Mouse (Mus musculus): ENCODE results near the gene Tctex1d1.

DNA sequence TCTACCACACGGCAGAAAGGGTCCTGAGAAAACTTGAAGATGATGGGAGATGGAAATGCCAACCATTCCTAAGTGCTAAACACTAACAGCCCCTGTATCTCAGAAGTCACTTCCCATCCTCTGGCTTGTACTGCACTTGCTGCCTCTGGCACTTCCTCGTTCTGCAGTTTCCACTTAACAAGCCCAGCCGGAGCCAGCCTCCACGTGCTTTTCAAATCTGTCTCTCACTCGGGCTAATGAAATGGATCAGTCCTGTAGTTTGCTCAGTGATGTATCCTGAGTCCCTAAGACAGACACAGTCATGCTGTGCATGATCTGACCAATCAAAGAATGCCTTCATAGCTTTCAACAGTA, 61.4 kb downstream of the Tctex1d1 start:
- TF ChIP-seq CTCF (IDR thresholded peaks at IDR 0.05; ENCODE audit: borderline replicate concordance, extremely low read depth, insufficient read depth, insufficient read length) (no peak), POLR2A (IDR thresholded peaks at IDR 0.05; ENCODE audit: borderline replicate concordance, extremely low read depth, insufficient read depth, insufficient read length, poor library complexity, severe bottlenecking) (no peak)
